Mouse (Mus musculus): ENCODE results near the gene Srp14.
A peak's percentile ranks its signal among the peaks of the same experiment; 100 is the strongest.

Gene Srp14

DNA sequence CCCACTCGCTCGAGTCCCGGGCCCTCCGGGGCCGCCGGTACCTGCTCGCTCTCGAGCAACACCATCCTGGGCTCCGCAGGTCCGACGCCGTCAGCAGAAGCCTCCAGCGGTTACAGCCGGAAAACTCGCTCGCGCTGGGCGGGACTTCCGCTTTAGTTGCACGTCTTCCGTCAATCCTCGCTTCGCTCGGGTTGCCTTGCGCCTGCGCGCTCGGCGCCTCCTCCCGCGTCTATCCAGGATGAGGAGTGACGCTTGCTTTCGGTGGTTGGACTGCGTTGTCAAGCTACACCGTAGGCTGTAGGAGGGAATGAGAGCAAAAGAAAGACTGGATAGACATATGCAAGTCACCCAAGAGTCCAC is at the start of gene Srp14:
Gene Srp14 (minus strand): TSS at position 162 of the 360 bp plus-strand sequence.
- peak; percentile 87 to 96 for DNase-seq (ENCODE audit: low spot score in 2 of 2)

DNA sequence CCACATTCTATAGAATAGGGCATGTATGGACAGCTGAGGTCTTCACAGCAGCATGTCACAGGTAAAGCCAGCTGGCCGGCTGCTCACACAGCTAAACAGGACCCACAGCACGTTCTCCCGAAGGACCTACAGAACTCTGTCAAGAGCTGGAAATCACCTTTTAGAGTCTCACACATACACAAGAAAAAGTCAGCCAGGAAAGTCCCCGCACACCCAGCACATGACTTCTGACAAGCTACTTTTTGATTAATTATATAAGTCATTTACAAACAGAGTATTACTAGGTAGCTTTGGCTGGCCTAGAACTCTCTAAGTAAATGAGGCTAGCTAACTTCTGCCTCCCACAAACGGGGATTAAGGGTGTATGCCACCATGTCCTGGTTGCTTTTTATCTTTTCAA is 47.0 kb upstream of the Srp14 start:
- no peak for DNase-seq (ENCODE audit: low spot score in 2 of 2)

DNA sequence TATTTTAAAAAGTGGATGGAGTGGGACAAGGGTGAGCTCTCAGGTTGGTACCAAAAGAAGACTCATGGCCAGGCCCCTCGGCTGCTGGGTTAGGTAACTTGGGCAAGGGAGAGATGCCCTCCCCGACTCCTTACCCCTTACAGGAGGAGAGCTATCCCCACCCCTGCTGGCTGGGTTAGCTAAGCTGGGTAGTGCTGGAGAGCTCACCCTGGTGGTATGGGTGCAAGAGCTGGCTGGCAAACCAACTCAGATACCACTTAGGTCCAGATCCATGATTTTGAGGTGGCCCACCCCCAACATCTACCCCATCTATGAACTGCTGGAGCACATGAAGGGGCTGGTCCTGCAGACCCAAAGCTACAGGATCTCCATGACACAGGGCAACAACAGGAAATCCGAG is 45.3 kb upstream of the Srp14 start:
- DNase-seq (ENCODE audit: low spot score in 2 of 2) = no peak

DNA sequence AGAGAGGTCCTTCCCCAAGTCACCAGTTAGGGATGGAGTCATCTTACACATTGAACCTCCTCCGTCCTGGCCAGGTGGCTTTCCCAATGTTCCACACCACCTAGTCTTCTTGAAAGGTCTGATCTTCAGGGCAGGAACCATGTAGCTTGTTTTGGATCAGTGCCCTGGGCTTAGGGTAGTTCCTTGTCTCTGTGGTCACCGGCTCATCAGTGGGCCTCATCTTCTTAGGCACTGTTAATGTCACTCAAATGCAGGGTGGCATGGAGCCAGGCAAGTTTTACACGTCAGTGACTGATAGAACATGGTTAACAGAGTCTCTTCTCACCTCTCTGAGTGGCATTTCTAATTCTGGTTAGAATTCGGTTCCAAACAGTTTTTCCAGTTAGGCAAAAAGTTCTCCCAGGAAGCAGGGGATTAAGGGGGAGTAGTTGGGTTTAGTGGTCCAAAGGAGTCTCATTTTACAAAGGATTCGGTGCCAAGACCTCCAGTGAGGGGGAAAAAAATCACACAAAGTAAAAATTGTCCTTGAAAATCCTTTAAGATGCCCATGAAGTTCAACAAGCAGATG is 43.7 kb upstream of the Srp14 start:
- no peak for DNase-seq (ENCODE audit: low spot score in 2 of 2)

DNA sequence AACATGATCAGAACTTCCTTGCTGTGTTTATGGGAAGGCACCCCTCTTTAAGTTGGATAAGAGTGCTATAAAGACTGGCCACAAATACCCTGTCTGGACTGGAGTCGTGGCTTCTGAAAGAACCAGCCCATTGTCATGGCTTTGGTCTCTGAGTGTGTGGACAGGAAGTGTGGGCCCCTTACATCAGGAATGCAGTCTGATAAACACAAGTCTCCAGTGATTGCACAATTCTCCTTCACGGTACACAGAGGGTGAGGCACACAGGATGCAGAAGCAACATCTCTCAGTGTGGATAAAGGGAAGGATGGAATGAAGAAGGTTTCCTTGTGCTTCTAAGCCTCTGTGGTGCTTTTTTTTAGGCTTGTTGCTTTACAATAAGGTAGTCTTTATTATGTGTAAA is 42.8 kb upstream of the Srp14 start:
- no peak for DNase-seq (ENCODE audit: low spot score in 2 of 2)

DNA sequence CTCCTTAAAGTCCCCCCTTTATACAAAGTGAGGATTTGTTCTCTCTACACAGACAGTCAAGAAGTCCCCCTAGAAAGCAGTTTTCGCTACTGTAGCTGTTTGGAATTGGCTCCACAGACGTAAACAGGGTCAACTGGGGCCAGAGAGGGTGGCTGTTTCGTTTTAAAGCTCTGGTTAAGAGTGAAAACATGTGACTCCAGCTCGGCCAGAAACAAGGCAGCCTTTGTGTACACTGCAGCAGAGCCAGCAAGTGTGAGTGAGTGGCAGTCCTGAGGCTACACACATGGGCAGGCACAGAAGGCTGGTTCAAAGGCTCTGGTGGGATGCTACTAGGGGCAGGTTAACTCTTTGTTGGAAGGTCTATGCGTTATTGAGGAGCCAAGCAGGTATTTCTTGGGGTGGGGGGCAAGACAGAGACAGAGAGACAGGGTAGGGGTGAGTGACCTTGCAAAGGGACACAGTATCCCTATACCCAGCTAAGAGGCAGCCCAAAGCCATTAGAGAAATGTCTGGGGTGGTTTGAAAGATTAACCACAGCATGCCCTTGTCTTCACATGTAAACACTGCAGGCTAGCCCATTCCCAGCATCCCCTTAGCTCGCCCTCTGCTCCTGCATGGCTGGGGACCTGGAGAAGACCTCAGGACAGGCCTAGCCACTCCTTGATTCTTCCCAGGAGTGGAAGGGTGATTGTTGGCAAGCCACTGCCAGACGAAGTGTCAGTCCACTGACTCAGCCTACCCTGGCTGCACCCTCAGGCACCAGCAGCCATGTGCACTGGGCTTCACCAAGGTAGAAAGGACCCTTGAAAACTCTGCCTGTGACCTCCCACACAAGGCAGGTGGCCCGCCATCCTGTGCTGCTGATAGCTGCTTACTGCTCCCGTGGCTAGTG is 40.8 kb upstream of the Srp14 start:
- no peak for DNase-seq (ENCODE audit: low spot score in 2 of 2)

DNA sequence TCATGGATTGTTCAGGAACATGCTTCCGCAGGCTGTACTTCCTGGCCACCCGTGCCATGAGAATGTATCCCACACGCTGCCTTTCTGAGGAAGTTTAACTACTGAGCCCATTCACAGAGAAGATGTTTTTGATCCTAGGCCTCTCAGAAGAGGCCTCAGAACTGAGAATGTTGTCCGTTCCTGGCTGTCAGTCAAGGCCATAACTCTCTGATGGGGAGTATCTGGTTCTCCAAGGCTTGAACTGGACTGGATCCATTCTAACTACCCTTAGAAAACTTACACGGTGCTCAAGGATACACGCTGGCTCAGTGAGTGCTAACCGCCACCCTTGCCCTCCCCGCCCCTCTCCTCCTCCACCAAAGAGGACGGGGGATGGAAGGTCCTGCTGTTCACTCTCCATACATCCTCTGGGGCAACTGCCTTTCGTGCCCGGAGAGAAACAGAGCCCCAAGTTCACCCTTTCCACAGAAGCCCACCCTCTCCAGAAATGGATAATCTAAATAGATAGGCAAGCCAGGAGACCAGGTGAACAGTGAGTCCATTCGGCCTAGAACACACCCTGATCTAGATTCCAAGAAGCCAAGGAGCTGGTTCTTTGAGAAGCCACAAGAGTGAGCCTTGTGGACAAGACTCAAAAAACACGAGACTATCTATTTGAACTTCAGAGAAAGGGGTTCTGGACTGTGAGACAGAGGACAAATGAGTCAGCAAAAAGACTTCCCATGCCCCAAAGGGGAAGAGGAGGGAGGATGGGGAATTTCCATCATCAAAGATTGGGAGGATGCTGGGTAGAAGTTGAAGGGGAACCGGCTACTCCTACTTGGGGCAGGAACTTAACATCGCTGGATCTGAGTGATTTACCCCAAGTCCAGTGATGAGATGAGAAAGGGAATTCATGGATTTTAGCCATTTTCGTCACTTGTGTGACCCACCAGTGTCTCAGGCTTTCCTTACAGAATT is 33.2 kb upstream of the Srp14 start:
- DNase-seq (ENCODE audit: low spot score in 2 of 2) = no peak

DNA sequence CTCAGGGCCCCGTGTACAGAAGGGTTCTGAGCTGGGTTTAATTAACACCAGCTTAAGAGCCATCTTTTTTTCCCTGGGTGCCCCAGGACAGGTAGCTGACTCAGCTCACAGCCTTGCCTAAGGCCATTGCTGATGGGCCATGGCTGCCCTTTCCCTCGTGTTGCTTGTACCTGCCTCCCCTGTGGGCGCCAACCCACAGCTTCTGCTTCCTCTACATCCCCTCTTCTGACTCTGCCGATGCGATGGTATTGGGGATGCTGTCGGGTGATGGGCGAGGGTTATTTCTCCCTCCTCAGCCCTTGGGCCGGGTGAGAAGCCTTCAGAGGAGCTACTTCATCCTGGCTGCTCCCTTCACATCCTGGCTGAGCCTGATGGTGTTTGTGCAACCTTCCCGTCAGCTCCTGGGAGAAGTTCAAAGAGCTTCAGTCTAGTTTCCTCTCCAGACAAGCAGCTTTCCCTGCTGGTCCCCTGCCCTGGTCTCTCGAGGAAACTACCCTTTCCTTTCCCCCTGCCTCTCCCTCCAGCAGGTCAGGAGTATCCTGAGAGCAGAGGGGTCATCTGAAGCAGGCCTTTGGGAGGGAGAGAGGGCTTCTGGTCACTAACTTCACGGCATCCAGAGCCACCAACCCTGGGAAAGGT is 32.4 kb upstream of the Srp14 start:
- no peak for DNase-seq (ENCODE audit: low spot score in 2 of 2)

DNA sequence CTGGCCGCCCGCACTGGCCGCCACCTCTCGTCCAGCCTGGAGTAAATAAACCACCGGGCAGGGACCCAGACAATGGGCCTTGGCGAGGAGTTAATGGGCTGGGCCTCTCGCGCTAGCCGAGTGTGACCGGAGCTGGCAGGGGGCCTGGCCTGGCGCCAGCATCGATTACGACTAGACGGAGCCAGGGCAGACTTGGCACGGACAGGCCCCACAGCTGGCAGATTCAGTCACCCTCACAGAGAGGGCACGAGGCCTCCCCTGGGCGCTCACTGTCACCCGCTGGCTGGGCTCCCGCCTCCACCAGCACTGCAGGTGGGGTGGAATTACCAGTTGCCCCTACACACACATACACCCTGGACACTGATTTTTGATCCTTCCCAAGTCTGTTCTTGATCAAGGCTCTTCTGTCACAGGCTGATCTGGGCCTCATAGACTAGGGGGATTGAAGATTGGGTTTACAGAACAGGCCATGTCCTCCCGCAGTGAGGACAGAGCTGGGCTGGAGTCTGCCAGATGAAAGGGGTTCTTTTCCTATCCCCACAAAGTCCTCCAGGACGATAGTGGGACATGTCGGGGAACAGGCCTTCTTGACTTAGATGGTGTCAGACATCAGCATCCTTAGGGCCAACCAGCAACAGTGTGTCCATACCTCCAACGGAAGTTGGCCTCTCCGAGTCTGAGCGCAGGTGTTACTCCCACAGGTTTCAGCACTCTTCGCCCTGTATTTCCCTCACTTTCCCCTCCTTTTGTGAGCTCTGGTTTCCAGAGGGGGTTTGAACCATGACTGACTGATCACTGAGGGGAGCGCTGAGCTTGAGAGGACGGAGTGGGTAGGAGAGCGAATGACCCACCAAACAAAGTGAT is 31.2 kb upstream of the Srp14 start:
- peak in 1 of 2 experiments; percentile 46 for DNase-seq (ENCODE audit: low spot score in 2 of 2)

DNA sequence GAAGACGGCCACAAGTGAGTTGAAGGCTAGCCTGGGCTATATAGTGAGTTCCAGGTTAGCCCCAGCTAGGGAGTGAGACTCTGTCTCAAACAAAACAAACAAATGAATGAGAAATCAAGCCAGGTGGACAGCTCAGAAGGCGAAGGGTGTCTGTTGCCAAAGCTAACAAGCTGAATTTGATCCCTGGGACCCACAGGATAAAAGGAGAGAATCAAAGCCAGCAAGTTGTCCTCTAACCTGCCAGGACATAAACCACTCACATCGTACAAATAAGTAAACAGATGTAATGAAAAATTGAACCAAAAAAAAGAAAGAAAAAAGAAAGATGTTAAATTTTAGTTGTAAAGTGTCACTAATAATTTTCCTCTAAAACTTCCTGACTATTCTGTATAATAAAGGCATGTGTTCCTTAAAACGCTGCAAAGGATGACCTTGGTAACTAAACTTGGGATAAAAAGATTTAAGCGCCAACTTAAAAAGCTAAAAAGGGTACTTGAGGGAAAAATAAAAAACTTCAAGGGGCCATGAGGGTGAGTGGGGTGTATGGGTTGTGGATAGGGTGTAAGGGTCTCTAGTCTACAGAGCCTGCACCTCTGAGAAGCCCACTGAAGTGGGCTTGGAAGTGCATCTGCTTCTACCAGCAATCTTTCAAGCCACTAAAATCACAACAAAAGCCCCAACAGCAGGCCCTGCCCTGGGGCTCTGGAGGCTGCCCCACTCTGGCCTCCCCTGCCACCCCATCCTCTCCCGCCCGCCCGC is 30.4 kb upstream of the Srp14 start:
- DNase-seq (ENCODE audit: low spot score in 2 of 2) = no peak

DNA sequence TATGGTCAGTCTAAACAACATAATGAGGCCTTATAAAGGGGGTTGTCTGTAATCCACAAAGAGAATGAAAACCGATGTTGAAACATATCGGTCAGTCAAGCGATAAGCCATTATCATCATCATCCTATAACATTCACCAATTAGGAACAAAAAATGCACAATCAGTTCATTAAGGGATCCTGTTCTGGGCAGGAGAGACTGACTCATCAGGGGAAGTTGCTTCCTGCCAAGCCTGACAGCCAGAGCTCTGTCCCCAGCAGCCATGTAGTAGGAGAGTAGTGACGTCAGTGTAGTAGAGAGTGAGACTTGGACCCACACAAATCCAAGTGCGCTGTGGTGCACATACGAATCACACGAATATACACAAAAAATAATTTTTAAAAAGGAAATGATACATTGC is 27.6 kb upstream of the Srp14 start:
- no peak for DNase-seq (ENCODE audit: low spot score in 2 of 2)

DNA sequence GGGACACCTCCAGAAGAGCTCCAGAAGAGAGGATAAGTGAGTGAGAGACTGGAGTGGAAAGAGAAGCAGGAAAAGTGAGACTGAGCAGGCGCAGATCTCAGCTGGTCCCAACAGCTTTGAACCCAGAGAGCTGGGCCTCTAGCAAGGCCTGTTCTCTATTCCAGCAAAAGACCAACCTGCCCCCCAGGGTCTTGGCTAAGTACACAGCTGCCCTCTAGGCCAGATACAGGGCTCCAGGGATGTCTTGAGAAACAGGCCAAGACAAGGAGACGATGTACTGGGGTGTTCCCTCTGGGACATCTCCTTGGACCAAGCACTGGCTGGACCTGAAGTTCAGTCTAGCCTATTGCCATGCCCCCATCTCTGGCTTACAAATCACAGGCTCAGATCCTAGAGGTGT is 20.7 kb upstream of the Srp14 start:
- no peak for DNase-seq (ENCODE audit: low spot score in 2 of 2)

DNA sequence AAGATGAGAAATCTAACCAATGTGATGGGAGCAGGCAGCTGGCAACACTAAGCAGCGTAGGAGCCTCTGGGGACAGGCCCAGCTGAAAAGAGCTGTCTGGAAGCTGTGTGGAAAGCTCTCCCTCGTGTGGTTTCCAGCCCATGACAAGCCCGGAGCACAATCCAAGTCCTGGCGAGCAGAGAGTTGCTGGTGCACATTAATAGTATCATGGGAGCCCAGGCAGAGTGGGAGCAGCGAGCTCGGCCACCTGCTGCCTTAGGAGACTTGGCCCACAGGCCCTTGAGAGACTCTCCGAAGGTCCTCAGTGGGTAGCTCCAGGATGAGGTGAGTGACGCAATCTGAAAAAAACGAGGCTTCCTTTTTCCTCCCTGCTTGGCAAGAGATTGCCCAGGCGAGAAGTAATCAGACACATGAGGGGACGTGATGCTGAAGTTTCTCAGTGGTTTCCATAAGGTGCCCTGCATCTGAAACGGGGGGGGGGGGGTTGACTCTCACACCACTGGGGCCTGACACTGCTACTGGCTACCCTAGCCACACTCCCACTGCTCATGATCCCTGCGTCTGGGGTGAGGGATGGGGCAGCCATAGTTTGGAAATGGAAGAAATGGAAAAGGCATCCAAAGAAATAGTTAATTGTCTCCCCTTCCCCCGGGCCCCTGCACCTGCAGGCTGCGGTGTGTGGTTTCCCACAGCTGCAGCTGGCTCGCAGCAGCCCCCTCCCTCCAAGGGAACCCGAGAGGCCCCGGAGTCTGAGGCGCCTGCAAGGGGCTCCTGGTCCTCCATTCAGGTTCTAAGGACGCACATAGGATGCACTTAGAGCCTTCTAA is 19.8 kb upstream of the Srp14 start:
- DNase-seq (ENCODE audit: low spot score in 2 of 2) = peak in 1 of 2 experiments; percentile 49

DNA sequence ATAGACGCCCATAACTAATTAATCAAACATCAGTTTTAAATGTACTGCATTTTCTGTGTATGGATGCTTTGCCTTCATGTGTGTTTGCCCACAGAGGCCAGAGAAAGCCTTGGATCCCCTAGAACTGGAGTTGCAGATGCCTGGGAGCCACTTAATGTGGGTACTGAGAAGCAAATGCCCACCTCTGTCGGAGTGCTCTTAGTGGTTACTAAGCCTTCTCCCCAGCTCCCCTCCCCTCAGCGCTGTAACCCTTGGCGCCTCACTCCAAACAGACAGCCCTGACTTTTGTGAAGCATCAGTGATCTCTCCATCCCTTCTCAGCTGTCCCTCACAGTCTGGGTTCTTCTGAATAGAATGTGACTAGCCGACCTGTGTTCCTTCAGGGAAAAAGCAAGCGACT is 19.0 kb upstream of the Srp14 start:
- no peak for DNase-seq (ENCODE audit: low spot score in 2 of 2)

DNA sequence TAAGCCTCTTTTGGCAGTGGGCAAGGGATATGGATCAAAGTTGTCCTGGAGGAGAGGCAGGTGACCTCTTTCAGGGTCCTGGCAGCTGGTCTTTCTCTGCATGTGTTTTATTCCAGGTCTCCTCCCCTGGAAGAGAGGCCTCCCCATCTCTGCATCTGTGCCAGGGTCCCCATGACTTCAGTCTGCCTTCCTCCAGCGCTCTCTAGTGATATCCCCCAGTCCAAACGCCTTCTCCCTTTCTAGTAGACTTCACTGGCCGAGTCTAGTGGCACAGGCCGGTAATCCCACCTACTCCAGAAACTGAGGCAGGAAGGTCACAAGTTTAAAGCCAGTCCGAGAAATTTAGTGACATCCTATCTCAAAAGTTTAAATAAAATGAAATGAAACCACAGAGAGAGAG is 18.4 kb upstream of the Srp14 start:
- DNase-seq (ENCODE audit: low spot score in 2 of 2) = no peak

DNA sequence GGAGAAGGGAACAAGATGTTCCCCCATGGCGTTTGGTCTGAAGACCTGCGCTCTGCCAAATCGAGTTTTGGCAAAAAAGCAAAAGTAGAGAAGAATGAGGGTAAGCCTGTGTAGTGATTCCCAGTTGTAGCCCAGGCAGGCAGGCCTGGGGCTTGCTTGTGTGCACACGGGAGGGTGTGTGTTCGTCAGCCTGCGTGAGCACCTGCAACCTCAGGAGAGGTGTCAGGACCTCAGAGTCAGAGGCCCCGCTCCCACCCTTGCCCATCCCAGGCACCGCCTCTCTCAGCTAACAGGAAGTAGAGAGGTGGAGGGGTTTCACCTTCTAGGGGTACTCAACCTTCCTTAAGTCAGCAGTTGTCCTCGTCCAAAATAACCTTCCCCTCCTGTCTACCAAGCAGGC is 15.5 kb upstream of the Srp14 start:
- no peak for DNase-seq (ENCODE audit: low spot score in 2 of 2)

DNA sequence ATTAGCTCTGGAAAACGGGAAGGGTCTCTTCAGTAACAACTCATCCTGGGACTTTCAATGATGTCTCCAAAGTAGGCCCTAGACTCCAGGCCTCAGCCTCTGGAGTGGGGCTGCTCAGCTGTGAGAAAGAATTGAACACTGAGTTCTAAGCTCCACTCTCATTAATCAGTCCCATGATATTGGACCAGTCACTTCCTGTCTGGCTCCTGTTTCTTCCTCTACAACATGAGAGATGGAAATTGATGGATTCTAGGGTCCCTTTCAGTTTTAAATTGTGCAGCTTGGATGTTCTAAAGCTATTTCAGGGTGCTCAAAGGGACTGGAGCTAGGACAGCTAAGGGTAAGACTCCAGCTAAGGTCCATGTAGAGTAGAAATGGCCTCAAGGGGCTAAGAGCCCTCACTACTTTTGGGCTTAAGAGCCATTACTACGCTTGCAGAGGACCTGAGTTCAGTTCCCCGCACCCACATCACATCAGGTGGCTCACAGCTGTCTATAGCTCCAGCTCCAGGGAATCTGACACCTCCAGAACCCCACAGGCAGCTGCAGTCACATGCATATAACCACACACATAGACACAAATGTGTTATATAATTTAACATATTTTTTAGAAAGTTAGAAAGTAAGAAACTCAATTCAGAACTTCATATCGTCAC is 12.4 kb upstream of the Srp14 start:
- DNase-seq (ENCODE audit: low spot score in 2 of 2) = no peak

DNA sequence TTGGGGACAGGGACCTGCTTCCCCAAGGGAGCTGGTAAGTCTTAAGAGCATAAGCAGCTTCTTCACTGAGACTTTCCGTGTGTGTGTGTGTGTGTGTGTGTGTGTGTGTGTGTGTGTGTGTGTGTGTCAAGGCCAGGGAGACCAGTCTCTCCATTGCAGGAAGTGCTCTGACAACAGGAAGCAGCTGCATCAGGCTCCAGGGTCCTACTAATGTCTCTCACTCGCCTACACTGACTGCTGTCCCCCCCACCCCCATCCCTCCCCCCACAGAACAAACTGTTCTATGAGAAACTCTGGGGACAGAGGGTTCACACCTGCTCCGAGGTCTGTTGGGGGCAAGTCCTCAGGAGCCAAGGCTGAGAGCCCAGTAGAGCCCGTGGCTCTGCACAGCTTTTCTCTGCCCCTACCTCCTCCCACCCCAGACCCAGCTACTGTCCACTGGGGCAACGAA is 11.8 kb upstream of the Srp14 start:
- DNase-seq (ENCODE audit: low spot score in 2 of 2) = peak in 1 of 2 experiments; percentile 71

Data from spleen, postnatal 10 days (tissue).